In genomic region chr16:58146479-58146878, GRCm38 (mm10) we compare ENCODE assay signal across 16 mouse cellular contexts.
"Had no signal": no experiment of that assay in that cellular context is flagged by ENCODE, and none has a peak within 500 bp of the region (broad histone marks: within the 10 kb centered on the region; RNA-seq: fewer than 3 reads in every experiment).

No protein-coding gene starts in this region.

- H3K4me2 ChIP-seq: kidney, embryonic 15.5 days; limb, embryonic 12.5 days; liver, embryonic 13.5 days; lung, embryonic 15.5 days had no signal

- H3K27me3 ChIP-seq: kidney, embryonic 15.5 days; limb, embryonic 12.5 days; liver, embryonic 13.5 days; lung, embryonic 15.5 days; megakaryocyte, embryonic 14.5 days had no signal

- H3K27ac ChIP-seq: kidney, embryonic 15.5 days; limb, embryonic 12.5 days; liver, embryonic 13.5 days; lung, embryonic 15.5 days; macrophage had no signal

- H3K9me3 ChIP-seq: kidney, embryonic 15.5 days; limb, embryonic 12.5 days; liver, embryonic 13.5 days; lung, embryonic 15.5 days had no signal

- H3K36me3 ChIP-seq: kidney, embryonic 15.5 days; limb, embryonic 12.5 days; liver, embryonic 13.5 days; lung, embryonic 15.5 days had no signal

- H3K4me1 ChIP-seq: kidney, embryonic 15.5 days; limb, embryonic 12.5 days; liver, embryonic 13.5 days; lung, embryonic 15.5 days; megakaryocyte, embryonic 14.5 days had no signal

- H3K9ac ChIP-seq: kidney, embryonic 15.5 days; limb, embryonic 12.5 days; liver, embryonic 13.5 days; liver, postnatal 0 days; lung, embryonic 15.5 days had no signal

- ATAC-seq: intestine, embryonic 16.5 days; liver, postnatal 0 days had no signal

- H3K4me3 ChIP-seq: kidney, embryonic 15.5 days; limb, embryonic 12.5 days; liver, embryonic 13.5 days; lung, embryonic 15.5 days; megakaryocyte, embryonic 14.5 days had no signal

- DNase-seq: kidney, adult 2 months; kidney, postnatal 25 days; layer of hippocampus, adult 9-11 months; layer of hippocampus, postnatal 36 days; liver; liver, embryonic 13.5 days; liver, postnatal 0 days; lung, postnatal 14 days; thymus, adult 2 months; thymus, postnatal 25 days had no signal
